Mouse (Mus musculus): ENCODE results near the gene Ftl1-ps1.
A peak's percentile ranks its signal among the peaks of the same experiment; 100 is the strongest.

The Ftl1-ps1 gene

GRCm38 (mm10) chr13:74399298-74399839 lies at the start of gene Ftl1-ps1:
TSS of gene Ftl1-ps1 (plus strand) at chr13:74399694.
- DNase-seq (ENCODE audit: extremely low read depth, insufficient read length, low spot score): peak; percentile 26

- DNase-seq (ENCODE audit: extremely low read depth, insufficient read length, low spot score): no peak
Measured at GRCm38 (mm10) chr13:74350435-74350906, 49.0 kb upstream of the Ftl1-ps1 start.

GRCm38 (mm10) chr13:74356491-74356890 lies 43.0 kb upstream of the Ftl1-ps1 start:
- no peak for DNase-seq (ENCODE audit: extremely low read depth, insufficient read length, low spot score)

DNA sequence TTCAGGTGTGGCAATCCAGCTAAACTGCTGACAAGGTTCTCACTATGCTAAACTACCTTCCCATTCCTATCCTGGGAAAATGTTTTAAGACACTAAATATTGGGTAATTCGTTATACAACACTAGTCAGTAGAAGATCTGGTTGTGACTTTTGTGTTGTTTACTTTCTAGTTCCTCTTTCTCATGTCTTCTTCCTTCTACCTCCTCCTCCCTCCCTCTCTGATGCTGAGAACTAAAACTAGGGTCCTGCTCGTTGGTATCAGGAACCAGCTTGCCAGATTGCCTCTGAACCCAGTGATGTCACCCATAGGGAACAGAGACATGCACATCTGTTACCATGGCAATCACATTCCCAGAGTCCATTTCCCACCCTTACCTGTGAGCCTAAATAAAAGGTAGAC lies 37.3 kb upstream of the Ftl1-ps1 start:
- no peak for DNase-seq (ENCODE audit: extremely low read depth, insufficient read length, low spot score)

GRCm38 (mm10) chr13:74363176-74363858 lies 36.2 kb upstream of the Ftl1-ps1 start:
- DNase-seq (ENCODE audit: extremely low read depth, insufficient read length, low spot score): peak; percentile 78

- DNase-seq (ENCODE audit: extremely low read depth, insufficient read length, low spot score): no peak
Measured at GRCm38 (mm10) chr13:74363859-74364235, 35.6 kb upstream of the Ftl1-ps1 start, which contains the start of gene Lrrc14b. TSS of gene Lrrc14b (minus strand) at chr13:74364005.

- no peak for DNase-seq (ENCODE audit: extremely low read depth, insufficient read length, low spot score)
Measured at GRCm38 (mm10) chr13:74381533-74382276, 17.8 kb upstream of the Ftl1-ps1 start.

- no peak for DNase-seq (ENCODE audit: extremely low read depth, insufficient read length, low spot score)
Measured at GRCm38 (mm10) chr13:74382289-74382688, 17.2 kb upstream of the Ftl1-ps1 start.

GRCm38 (mm10) chr13:74389730-74390129 lies 9.8 kb upstream of the Ftl1-ps1 start:
- no peak for DNase-seq (ENCODE audit: extremely low read depth, insufficient read length, low spot score)

GRCm38 (mm10) chr13:74390371-74390990 lies 9.0 kb upstream of the Ftl1-ps1 start, which contains the start of gene Zfp72:
TSS of gene Zfp72 (minus strand) at chr13:74390836.
- peak; percentile 64 for DNase-seq (ENCODE audit: extremely low read depth, insufficient read length, low spot score)

DNA sequence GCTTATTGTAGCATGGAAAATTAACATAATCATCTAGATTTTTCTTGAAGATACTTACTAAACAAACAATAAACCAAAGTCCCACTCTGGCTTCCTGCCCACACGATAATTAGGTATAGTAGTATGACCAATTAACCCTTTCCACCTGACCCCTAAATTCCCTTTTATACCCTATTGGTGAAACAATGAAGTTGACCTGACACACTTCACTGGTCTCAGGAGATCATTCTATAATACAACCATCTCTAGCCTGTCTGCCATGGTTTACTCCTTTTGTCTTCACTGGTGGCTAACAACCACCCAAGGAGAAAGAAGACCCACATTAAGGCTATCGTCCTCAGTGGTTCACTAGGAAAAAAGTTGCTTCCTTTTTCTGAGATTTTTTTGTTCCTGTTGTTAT lies 8.3 kb upstream of the Ftl1-ps1 start:
- DNase-seq (ENCODE audit: extremely low read depth, insufficient read length, low spot score): no peak

GRCm38 (mm10) chr13:74439895-74440294 lies 40.4 kb downstream of the Ftl1-ps1 start:
- DNase-seq (ENCODE audit: extremely low read depth, insufficient read length, low spot score): peak; percentile 2

Data from 3134 (cell line).